Mouse (Mus musculus) forebrain, embryonic 12.5 days (tissue): ENCODE data around the gene Nbas. TPM values are rescaled to one million over a fixed set of nuclear protein-coding genes. Genes with fewer than 3 reads are reported as not detected.

ENCODE experiments used
- ATAC-seq: fragments of 200-750 bp; cut with Nextera tagmentation; 2 replicates; pipeline ENCODE4 v1.8.0; 2017; ENCODE audit warnings: moderate TSS enrichment; ENCODE audit not compliant: low FRiP score
- H3K27ac ChIP-seq: fragments of 300-500 bp; sonication (generic); 2 replicates; pipeline ENCODE4 v1.5.1; 2016; ENCODE audit warnings: mild to moderate bottlenecking
- H3K27me3 ChIP-seq: fragments of 300-500 bp; sonication (generic); 2 replicates; pipeline ENCODE4 v1.6.1; 2016; ENCODE audit warnings: mild to moderate bottlenecking
- H3K36me3 ChIP-seq: fragments of 300-500 bp; sonication (generic); replicated peaks from 2 replicates; pipeline ENCODE4 v1.6.1; 2016; ENCODE audit warnings: mild to moderate bottlenecking
- H3K4me1 ChIP-seq: fragments of 300-500 bp; sonication (generic); 2 replicates; pipeline ENCODE4 v1.6.1; 2016
- H3K4me2 ChIP-seq: fragments of 300-500 bp; sonication (generic); 2 replicates; pipeline ENCODE4 v1.6.1; 2016; ENCODE audit warnings: mild to moderate bottlenecking, moderate library complexity
- H3K4me3 ChIP-seq: fragments of 300-500 bp; sonication (generic); replicated peaks from 2 replicates; pipeline ENCODE4 v1.5.1; 2016; ENCODE audit warnings: mild to moderate bottlenecking
- H3K9ac ChIP-seq: fragments of 300-500 bp; sonication (generic); 2 replicates; pipeline ENCODE4 v1.6.1; 2016; ENCODE audit warnings: mild to moderate bottlenecking
- H3K9me3 ChIP-seq: fragments of 300-500 bp; sonication (generic); 2 replicates; pipeline ENCODE4 v1.6.1; 2016
- WGBS: fragments of 180-500 bp; shearing (Covaris S2); methylation state at CpG from one replicate; pipeline ENCODE4 v1.1.7; 2016; 5-methylcytosine and 5-hydroxymethylcytosine counted together
- polyA plus RNA-seq: library from polyadenylated mRNA; unstranded; fragments of >200 nt; fragmentation: Nextera tagmentation; extraction: Ambion mirVana; gene quantifications from 2 replicates; pipeline ENCODE4 v1.2.1, GENCODE M21; 2016

Nbas gene
- polyA plus RNA-seq, 1 experiment from 2014 or later: 14.4 TPM

DNA sequence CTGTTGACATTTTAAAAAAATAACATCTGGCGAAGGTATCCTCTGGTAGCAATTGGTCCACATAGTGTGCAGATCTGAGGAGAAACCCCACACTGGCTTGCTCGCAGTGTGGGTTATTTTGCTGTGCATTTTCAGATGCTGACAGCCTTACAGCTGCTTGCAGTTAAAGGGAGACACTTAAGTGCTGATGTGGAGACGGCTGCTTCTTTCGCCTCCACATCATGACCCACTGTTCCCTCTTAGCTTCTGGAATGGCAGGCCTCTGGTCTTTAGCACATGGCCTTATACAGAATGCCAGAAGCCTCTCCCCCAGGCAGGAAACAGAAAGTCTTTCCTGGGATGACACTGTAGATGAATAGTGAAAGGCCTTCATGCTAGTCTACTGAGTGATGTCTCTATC is 306.2 kb downstream of the Nbas start:
- Histone ChIP-seq H3K36me3 (no peaks in the 10 kb centered on the region), H3K4me3 (no peak overlapping the region), H3K4me1 (no peaks in the 10 kb centered on the region), H3K27me3 (no peaks in the 10 kb centered on the region), H3K9me3 (no peaks in the 10 kb centered on the region), H3K9ac (no peak overlapping the region), H3K27ac (no peak overlapping the region), H3K4me2 (no peak overlapping the region)
- WGBS: 83% methylated on average over 4 of the region's 4 CpGs
- ATAC-seq: no peak

DNA sequence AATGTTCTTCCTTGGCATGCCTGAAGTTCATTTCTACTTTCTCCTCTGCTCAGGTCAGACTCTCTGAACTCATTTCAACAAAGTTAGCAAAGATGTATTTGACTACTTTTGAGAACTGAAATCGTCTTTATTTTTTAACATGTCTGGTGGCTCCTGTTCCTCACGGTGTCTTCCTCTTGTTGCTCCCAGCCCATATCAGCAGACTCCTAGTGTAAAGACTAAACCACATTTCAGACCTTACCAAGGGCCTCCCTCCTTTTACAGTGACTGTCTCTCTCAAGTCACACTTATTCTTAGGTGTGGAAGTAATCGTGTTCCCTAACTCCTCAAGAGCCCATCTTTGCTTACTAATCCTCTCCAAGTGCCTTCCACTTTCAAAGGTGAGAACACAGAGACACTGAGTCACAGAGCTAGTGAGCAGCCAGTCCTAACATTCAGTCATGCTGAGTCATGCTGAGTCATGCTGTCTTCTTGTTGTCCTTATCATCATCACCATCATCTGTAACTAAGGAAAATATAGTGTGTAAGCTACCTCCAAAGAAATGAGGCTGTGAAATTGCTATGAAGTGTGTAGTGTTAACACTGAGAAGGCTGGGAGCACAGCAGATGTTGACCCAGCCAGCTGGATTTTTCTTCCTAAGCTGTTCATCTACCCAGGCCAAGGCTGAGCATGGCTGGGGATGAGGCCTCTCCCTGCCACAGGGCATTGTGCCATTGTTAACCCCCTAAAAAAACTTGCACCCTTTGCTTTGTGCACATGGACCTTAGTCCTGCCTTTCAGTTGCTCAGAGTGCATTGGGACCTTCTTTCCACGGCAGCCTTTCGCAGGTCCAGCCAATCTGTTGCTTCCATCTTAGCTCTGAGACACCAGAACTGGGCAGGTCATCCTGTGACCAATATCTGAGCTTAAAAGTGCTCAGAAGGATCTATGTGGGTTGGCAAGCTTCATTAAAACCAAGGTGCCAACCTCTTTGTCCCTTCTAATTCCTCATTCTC is 307.0 kb downstream of the Nbas start:
- WGBS: 94% methylated on average over 5 of the region's 5 CpGs
- Histone ChIP-seq H3K27ac (no peak overlapping the region), H3K4me3 (no peak overlapping the region), H3K36me3 (no peaks in the 10 kb centered on the region), H3K27me3 (no peaks in the 10 kb centered on the region), H3K4me1 (no peaks in the 10 kb centered on the region), H3K9ac (no peak overlapping the region), H3K9me3 (no peaks in the 10 kb centered on the region), H3K4me2 (no peak overlapping the region)
- no peak for ATAC-seq

DNA sequence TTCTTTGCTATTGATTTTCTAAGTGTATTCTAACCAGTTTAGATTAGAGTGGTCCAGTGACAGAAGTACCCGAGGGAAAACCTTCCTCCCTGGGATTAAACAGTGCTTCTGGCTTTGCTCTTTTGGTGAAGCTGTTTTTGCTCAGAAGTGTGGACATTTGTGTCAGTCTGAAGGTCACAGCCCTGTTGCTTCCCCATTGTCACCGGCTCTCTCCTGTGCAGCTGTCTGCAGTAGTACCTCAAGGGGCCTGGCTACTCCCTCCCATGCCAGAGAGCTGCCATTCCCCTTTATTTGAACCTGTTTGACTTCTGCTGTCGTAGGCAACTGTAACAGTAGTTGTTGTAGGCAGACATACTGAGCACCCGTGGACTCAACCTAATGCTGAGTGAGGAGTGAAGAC is 307.8 kb downstream of the Nbas start:
- H3K9ac ChIP-seq: no peak overlapping the region
- no peak for ATAC-seq
- no peak overlapping the region for H3K27ac ChIP-seq
- no peak overlapping the region for H3K4me3 ChIP-seq
- no peaks in the 10 kb centered on the region for H3K27me3 ChIP-seq
- H3K9me3 ChIP-seq: no peaks in the 10 kb centered on the region
- no peaks in the 10 kb centered on the region for H3K36me3 ChIP-seq
- 76% methylated on average over 4 of the region's 4 CpGs for WGBS
- H3K4me1 ChIP-seq: no peaks in the 10 kb centered on the region
- no peak overlapping the region for H3K4me2 ChIP-seq

DNA sequence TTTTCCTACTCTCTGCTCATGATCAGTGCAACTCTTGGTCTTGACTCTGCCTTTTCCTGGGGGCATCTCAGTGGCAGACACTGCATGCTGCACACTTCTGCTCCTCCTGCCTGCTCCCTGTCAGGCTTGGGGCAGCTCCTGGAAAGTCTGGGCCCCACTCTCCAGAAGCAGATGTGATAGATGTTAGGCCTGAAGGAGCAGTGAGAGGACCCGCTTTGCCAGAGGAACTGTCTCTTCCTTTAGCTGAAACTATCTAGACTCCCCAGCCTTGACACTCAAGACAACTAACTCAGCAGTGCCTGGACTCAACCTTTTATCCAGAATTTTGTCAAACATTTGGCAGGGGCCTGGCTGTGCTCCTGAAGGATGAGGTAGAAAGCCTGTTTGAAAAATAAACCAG is 311.9 kb downstream of the Nbas start:
- no peaks in the 10 kb centered on the region for H3K36me3 ChIP-seq
- no peaks in the 10 kb centered on the region for H3K9me3 ChIP-seq
- no peak overlapping the region for H3K9ac ChIP-seq
- H3K4me2 ChIP-seq: no peak overlapping the region
- H3K4me3 ChIP-seq: no peak overlapping the region
- no peaks in the 10 kb centered on the region for H3K4me1 ChIP-seq
- H3K27ac ChIP-seq: no peak overlapping the region
- WGBS: 91% methylated on average over 1 of the region's 1 CpGs
- no peaks in the 10 kb centered on the region for H3K27me3 ChIP-seq
- no peak for ATAC-seq

DNA sequence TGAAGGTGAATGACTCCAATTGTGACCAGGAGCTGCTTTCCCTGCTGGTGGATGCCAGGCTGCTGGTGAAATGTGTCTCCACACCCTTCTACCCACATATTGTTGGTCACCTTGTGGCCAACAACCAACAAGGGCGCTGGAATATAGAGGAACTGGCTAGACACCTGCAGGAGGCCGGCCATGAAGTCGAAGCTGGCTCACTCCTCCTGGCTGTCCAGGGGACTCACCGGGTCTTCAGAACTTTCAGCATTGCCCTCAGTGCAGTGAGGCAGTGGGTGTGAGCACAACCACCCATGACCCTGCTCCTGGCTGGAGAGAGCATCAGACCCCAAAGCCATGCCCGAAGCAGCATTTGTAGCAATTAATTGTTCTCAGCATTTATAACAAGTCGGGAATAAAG is 314.5 kb downstream of the Nbas start:
- ATAC-seq: no peak
- no peaks in the 10 kb centered on the region for H3K36me3 ChIP-seq
- no peaks in the 10 kb centered on the region for H3K4me1 ChIP-seq
- no peak overlapping the region for H3K9ac ChIP-seq
- no peak overlapping the region for H3K4me2 ChIP-seq
- H3K27me3 ChIP-seq: no peaks in the 10 kb centered on the region
- WGBS: 94% methylated on average over 6 of the region's 6 CpGs
- H3K4me3 ChIP-seq: no peak overlapping the region
- H3K9me3 ChIP-seq: no peaks in the 10 kb centered on the region
- no peak overlapping the region for H3K27ac ChIP-seq

DNA sequence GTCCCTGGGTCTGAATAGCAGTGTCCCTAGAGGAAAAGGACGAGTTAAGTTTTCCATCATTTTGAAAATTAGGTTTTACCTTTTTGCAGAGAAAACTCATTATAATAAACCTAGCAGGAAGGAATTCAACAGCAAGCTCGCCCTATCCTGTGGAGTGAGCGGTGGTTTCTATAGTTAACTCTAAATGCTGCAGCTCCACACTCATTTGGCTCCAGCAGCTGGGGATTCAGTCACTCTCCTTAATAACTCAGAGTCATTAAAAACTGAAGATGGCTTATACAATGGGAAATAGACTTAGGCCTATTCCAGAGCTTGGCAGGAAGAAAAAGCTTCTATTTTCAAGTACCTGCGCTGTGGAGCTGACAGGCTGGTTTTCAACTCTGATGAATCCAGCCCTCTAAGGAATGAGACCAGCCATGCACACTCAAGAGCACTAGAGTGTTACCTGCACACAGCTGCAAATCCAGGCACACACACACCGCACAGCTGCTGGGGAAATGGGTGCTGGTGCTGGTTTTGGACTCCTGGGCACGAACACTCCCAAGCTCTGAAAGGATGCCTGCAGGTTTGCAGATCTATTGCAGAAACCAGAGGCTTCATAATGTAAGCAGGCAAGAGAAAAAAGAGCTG is 316.7 kb downstream of the Nbas start:
- H3K9me3 ChIP-seq: no peaks in the 10 kb centered on the region
- H3K4me1 ChIP-seq: no peaks in the 10 kb centered on the region
- 84% methylated on average over 6 of the region's 6 CpGs for WGBS
- no peaks in the 10 kb centered on the region for H3K27me3 ChIP-seq
- no peaks in the 10 kb centered on the region for H3K36me3 ChIP-seq
- no peak for ATAC-seq
- H3K9ac ChIP-seq: no peak overlapping the region
- H3K27ac ChIP-seq: no peak overlapping the region
- H3K4me3 ChIP-seq: no peak overlapping the region
- no peak overlapping the region for H3K4me2 ChIP-seq

DNA sequence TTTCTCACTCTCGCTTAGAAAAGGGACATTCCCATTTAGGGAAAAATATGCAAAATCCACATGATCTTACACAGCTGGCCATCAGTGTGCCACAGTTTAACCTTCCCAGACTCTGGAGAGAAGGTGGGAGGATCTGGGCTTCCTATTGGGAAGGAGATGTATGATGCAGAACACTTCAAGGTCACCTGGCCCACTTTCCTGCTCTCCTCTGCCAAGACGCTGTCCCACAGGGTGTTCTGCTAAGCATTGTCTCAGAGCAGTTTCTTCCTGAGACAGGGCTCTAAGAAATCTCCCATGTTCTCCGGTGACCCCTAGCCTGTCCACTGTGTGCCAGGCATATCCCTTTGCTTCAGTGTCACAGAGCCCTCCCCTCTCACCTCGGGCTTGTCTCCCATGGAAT is 318.7 kb downstream of the Nbas start:
- no peaks in the 10 kb centered on the region for H3K36me3 ChIP-seq
- no peak overlapping the region for H3K9ac ChIP-seq
- H3K9me3 ChIP-seq: no peaks in the 10 kb centered on the region
- WGBS: 85% methylated on average over 4 of the region's 4 CpGs
- no peak overlapping the region for H3K4me3 ChIP-seq
- no peak overlapping the region for H3K27ac ChIP-seq
- no peak for ATAC-seq
- no peak overlapping the region for H3K4me2 ChIP-seq
- H3K27me3 ChIP-seq: no peaks in the 10 kb centered on the region
- H3K4me1 ChIP-seq: no peaks in the 10 kb centered on the region

DNA sequence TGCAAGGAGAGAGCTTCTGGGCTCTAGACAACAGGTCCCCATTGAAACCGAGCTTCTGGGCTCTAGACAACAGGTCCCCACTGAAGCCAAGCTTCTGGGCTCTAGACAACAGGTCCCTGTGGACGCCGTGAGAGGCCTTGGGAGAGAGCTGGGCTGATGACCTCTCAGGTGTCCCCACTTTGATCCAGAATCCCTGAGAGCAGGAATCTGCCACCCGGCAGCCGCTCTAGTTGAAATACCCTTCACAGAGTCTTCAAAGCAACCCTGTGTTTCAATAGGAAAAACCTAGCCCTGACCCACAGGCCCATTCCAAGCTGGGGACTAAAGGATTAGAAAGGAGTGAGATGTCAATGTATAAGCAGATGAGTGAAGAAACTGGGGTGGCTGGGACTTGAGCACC is 320.1 kb downstream of the Nbas start:
- H3K4me1 ChIP-seq: no peaks in the 10 kb centered on the region
- H3K4me2 ChIP-seq: no peak overlapping the region
- no peak overlapping the region for H3K9ac ChIP-seq
- H3K4me3 ChIP-seq: no peak overlapping the region
- no peak overlapping the region for H3K27ac ChIP-seq
- H3K36me3 ChIP-seq: no peaks in the 10 kb centered on the region
- H3K27me3 ChIP-seq: no peaks in the 10 kb centered on the region
- 94% methylated on average over 5 of the region's 5 CpGs for WGBS
- no peak for ATAC-seq
- H3K9me3 ChIP-seq: no peaks in the 10 kb centered on the region

DNA sequence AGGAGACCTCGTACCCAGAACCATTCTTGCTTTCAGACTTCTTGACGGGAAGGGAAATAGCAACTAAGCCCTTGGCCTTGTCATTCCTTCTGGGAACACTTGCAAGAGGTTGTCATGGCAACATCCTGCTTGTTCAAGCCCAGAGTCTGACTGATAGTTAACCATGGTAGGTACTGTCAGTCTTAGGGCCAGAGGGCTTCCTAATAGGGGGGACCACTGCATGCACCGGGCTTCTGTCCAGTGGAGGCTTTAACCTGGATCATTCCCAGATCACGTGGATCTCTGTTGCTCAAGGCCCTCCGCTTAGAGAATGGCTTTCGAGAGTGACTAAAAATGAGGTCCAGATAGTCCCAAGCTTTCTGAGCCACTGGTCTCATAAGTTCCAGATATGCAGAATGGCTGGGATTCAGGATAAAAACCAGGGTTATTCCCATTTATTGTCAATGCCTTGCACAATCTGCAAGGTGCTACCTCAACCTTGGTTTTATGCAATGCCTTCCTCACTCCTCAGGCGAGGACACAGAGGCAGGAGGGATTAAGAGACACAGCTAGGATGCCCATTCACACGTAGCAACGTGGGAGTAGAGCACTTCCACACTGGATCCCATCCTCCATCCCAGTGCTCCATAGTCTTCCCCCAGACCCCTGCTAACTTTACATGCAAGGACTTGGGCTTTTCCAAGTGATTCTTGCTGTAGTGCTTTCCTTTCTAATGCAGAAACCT is 326.0 kb downstream of the Nbas start:
- no peak overlapping the region for H3K9ac ChIP-seq
- 69% methylated on average over 9 of the region's 9 CpGs for WGBS
- no peaks in the 10 kb centered on the region for H3K9me3 ChIP-seq
- no peaks in the 10 kb centered on the region for H3K36me3 ChIP-seq
- no peak for ATAC-seq
- H3K4me2 ChIP-seq: no peak overlapping the region
- no peak overlapping the region for H3K27ac ChIP-seq
- peaks cover 8% of the 10 kb centered on the region; the same call in 1 of the 2 replicates for H3K4me1 ChIP-seq
- no peak overlapping the region for H3K4me3 ChIP-seq
- no peaks in the 10 kb centered on the region for H3K27me3 ChIP-seq

DNA sequence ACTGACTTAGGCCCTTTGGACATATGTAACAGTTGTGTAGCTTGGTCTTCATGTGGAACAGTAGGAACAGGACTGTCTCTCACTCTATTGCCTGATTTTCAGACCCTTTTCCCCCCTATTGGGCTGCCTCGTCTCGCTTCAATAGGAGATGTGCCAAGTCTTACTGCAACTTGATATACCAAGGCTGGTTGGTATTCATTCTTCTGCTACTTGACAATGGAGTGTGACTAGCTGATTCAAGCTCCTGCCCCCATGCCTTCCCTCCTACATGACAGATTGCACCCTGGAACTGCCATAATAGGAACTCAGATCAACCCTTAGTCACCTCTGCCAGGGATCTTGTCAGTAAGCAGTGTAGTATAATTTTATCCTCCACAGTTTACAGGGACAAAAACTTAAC is 328.1 kb downstream of the Nbas start:
- WGBS: 72% methylated on average over 2 of the region's 2 CpGs
- H3K9ac ChIP-seq: no peak overlapping the region
- H3K27me3 ChIP-seq: no peaks in the 10 kb centered on the region
- peaks cover 8% of the 10 kb centered on the region; the same call in 1 of the 2 replicates for H3K4me1 ChIP-seq
- no peak for ATAC-seq
- no peak overlapping the region for H3K4me3 ChIP-seq
- H3K36me3 ChIP-seq: no peaks in the 10 kb centered on the region
- H3K9me3 ChIP-seq: no peaks in the 10 kb centered on the region
- H3K27ac ChIP-seq: no peak overlapping the region
- H3K4me2 ChIP-seq: no peak overlapping the region

DNA sequence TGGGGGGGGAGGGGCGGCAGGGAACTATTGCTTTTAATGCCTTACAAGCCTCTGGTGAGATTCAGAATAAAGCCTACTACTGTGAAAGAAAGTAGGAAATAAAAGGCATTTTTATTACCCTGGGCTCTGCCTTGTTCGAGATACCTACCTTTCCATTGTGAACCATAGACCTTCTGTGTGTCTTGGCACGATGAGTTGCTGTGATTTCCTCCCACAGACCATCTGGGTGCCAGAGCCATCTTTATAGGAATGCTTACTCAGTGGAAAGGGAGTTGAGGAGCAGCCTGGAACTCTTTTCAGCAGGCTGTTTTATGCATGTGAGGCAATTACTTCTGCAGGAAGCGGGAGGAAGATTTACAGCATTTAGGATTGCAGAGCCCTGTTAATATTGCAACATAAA is 329.6 kb downstream of the Nbas start:
- no peaks in the 10 kb centered on the region for H3K9me3 ChIP-seq
- H3K9ac ChIP-seq: no peak overlapping the region
- no peak overlapping the region for H3K4me3 ChIP-seq
- peaks cover 8% of the 10 kb centered on the region; the same call in 1 of the 2 replicates for H3K4me1 ChIP-seq
- H3K27ac ChIP-seq: no peak overlapping the region
- H3K4me2 ChIP-seq: no peak overlapping the region
- H3K27me3 ChIP-seq: no peaks in the 10 kb centered on the region
- ATAC-seq: no peak
- 69% methylated on average over 4 of the region's 4 CpGs for WGBS
- H3K36me3 ChIP-seq: no peaks in the 10 kb centered on the region

DNA sequence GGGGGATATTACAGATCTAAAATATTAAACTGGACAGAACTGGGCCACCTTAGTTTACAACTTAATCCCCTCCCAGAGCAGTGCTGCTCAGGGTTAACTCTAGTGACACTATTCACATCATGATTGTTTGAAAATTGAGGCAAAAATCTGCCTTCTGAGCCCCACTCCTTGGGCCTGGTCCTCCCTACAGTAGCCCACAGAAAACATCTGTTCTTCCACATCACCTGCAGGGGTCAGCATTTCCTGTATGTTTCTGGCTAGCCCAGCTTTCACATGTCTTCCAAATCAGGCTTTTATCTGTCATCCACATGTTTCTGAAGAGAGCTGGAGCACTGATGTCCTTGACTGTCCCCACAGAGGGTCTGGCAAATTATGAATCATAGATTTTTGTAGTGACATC is 333.5 kb downstream of the Nbas start:
- no peaks in the 10 kb centered on the region for H3K9me3 ChIP-seq
- no peaks in the 10 kb centered on the region for H3K27me3 ChIP-seq
- no peak overlapping the region for H3K27ac ChIP-seq
- H3K36me3 ChIP-seq: no peaks in the 10 kb centered on the region
- H3K4me1 ChIP-seq: no peaks in the 10 kb centered on the region
- no peak for ATAC-seq
- no peak overlapping the region for H3K9ac ChIP-seq
- no peak overlapping the region for H3K4me2 ChIP-seq
- H3K4me3 ChIP-seq: no peak overlapping the region
